Mouse (Mus musculus) forebrain, embryonic 13.5 days (tissue): ENCODE results near the gene Espnl. TPM values are rescaled to one million over a fixed set of nuclear protein-coding genes. Genes with fewer than 3 reads are reported as not detected.
A peak's percentile ranks its signal among the peaks of the same experiment; 100 is the strongest.

Experiments
- ATAC-seq: fragments of 200-750 bp; cut with Nextera tagmentation; 2 replicates; pipeline ENCODE4 v1.8.0; 2017
- H3K27ac ChIP-seq: fragments of 300-500 bp; sonication (generic); 2 replicates; pipeline ENCODE4 v1.5.1; 2015; ENCODE audit warnings: inconsistent platforms, mild to moderate bottlenecking, moderate library complexity
- H3K27me3 ChIP-seq: fragments of 300-500 bp; sonication (generic); 2 replicates; pipeline ENCODE4 v1.6.1; 2015; ENCODE audit warnings: mild to moderate bottlenecking, inconsistent platforms
- H3K36me3 ChIP-seq: fragments of 300-500 bp; sonication (generic); 2 replicates; pipeline ENCODE4 v1.6.1; 2015; ENCODE audit warnings: mild to moderate bottlenecking, inconsistent platforms; ENCODE audit not compliant: poor library complexity, severe bottlenecking
- H3K4me1 ChIP-seq: fragments of 300-500 bp; sonication (generic); 2 replicates; pipeline ENCODE4 v1.6.1; 2015; ENCODE audit warnings: inconsistent platforms
- H3K4me2 ChIP-seq: fragments of 300-500 bp; sonication (generic); 2 replicates; pipeline ENCODE4 v1.6.1; 2015; ENCODE audit warnings: inconsistent platforms, mild to moderate bottlenecking, moderate library complexity
- H3K4me3 ChIP-seq: fragments of 300-500 bp; sonication (generic); 2 replicates; pipeline ENCODE4 v1.5.1; 2015; ENCODE audit warnings: mild to moderate bottlenecking, inconsistent platforms
- H3K9ac ChIP-seq: fragments of 300-500 bp; sonication (generic); 2 replicates; pipeline ENCODE4 v1.6.1; 2015; ENCODE audit warnings: mild to moderate bottlenecking, inconsistent platforms
- H3K9me3 ChIP-seq: fragments of 300-500 bp; sonication (generic); replicated peaks from 2 replicates; pipeline ENCODE4 v1.6.1; 2016; ENCODE audit warnings: inconsistent platforms
- WGBS: fragments of 180-500 bp; shearing (Covaris S2); methylation state at CpG from one replicate; pipeline ENCODE4 v1.1.7; 2015; 5-methylcytosine and 5-hydroxymethylcytosine counted together
- polyA plus RNA-seq: library from polyadenylated mRNA; unstranded; fragments of >200 nt; fragmentation: Nextera tagmentation; extraction: Ambion mirVana; gene quantifications from 2 replicates; pipeline ENCODE4 v1.2.1, GENCODE M21; 2015

The Espnl gene
- polyA plus RNA-seq, 1 experiment from 2014 or later: not detected

DNA sequence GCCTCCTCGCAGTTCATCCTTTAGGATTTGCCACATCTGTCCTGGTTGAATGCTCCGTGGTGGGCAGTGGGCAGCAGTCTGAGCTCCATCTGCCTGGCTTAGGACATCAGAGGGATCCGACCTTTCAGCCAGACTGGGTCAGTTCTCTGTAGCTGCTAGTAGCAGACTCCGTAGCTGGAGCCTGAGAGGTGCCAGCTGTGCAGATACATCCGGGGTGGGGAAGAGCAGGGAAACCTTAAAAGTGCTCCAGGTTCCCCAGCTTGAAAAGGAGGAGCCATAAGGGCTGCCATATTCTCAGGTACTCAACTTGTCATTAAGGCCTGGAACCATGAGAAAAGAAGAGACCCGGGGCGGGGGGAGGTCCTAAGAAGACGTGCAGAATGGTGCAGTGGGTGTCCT is 43.9 kb downstream of the Espnl start:
- ATAC-seq: 0 out of 2 replicates have a peak, but pooled peaks have one; percentile 4
- Histone ChIP-seq H3K4me3 (peak overlapping the region; percentile 42), H3K36me3 (peaks cover 13% of the 10 kb centered on the region), H3K4me2 (peak overlapping the region; percentile 79), H3K4me1 (peaks cover 10% of the 10 kb centered on the region), H3K9me3 (peaks cover 5% of the 10 kb centered on the region; the same call in 1 of the 2 replicates), H3K27me3 (peaks cover 20% of the 10 kb centered on the region), H3K27ac (no peak overlapping the region), H3K9ac (peak overlapping the region; percentile 61; the same call in 1 of the 2 replicates)
- WGBS: 36% methylated on average over 8 of the region's 8 CpGs

GRCm38 (mm10) chr1:91366215-91367108 is 44.6 kb downstream of the Espnl start, which contains the start of gene Erfe:
Erfe (plus strand) TSS chr1:91366430.
- H3K4me2 ChIP-seq: peak within 1 kb of the TSS; percentile 79
- under 1% methylated on average over 68 of the region's 68 CpGs for WGBS

DNA sequence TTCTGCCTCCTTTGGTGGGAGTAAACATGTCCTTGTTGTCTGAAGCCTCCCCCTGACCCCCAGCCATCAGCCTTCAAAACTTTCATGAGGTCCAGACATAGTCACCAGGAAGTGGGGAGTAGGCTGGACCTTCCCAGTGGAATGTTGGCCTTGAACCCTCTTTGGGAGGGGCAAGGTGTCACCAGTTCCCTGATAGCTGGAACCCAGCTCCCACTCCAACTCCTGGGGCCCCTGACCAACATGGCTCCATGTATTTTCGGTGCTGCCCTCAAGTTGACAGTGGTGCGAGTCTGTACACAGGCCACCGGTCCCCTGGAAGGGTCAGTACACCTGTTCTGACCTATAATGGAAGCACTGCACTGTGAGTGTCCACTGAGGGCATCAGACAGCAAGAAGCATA is 45.4 kb downstream of the Espnl start:
- no peak overlapping the region for H3K4me3 ChIP-seq
- H3K36me3 ChIP-seq: peaks cover 27% of the 10 kb centered on the region
- H3K27ac ChIP-seq: no peak overlapping the region
- WGBS: 95% methylated on average over 3 of the region's 3 CpGs
- peaks cover 20% of the 10 kb centered on the region for H3K27me3 ChIP-seq
- ATAC-seq: no peak
- peaks cover 10% of the 10 kb centered on the region for H3K4me1 ChIP-seq
- peaks cover 5% of the 10 kb centered on the region; the same call in 1 of the 2 replicates for H3K9me3 ChIP-seq
- no peak overlapping the region for H3K4me2 ChIP-seq
- no peak overlapping the region for H3K9ac ChIP-seq

More at GRCm38 (mm10) chr1:91366215-91367108, 44.6 kb downstream of the Espnl start, which contains the start of gene Erfe:
- H3K4me3 ChIP-seq: peak within 1 kb of the TSS; percentile 42
- ATAC-seq: peak; percentile 54
- peak within 1 kb of the TSS; percentile 61 for H3K9ac ChIP-seq
- no peak within 1 kb of the TSS for H3K27ac ChIP-seq
- peaks cover 10% of the 10 kb centered on the region for H3K4me1 ChIP-seq
- peaks cover 20% of the 10 kb centered on the region for H3K27me3 ChIP-seq
- H3K9me3 ChIP-seq: peaks cover 5% of the 10 kb centered on the region; the same call in 1 of the 2 replicates
- H3K36me3 ChIP-seq: peaks cover 19% of the 10 kb centered on the region

DNA sequence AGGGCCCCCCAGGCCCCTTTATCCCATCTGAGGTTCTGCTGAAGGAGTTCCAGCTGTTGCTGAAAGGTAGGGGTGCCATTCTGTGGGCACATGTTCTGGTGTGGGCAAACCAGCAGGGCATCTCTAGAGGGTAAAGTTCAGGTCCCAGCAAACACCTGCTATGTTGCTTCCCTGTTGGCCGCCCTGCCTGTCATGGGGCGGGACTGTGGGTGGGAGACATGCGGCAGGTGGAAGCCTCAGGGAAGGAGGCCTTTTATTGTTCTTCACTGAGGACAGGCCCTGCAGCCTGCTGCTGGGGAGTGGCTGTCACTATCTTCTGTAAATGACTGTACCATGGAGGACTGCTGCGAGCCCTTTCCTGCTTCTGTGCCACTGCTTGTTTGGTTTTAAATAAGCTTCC is 47.5 kb downstream of the Espnl start:
- peaks cover 48% of the 10 kb centered on the region for H3K36me3 ChIP-seq
- H3K4me1 ChIP-seq: peaks cover 10% of the 10 kb centered on the region
- no peak overlapping the region for H3K9ac ChIP-seq
- ATAC-seq: no peak
- H3K9me3 ChIP-seq: peaks cover 4% of the 10 kb centered on the region; the same call in 1 of the 2 replicates
- WGBS: 70% methylated on average over 4 of the region's 4 CpGs
- H3K4me2 ChIP-seq: no peak overlapping the region
- H3K4me3 ChIP-seq: no peak overlapping the region
- H3K27me3 ChIP-seq: peaks cover 20% of the 10 kb centered on the region
- no peak overlapping the region for H3K27ac ChIP-seq

- no peak overlapping the region for H3K4me2 ChIP-seq
- H3K27ac ChIP-seq: no peak overlapping the region
- no peak overlapping the region for H3K9ac ChIP-seq
- WGBS: 92% methylated on average over 23 of the region's 23 CpGs
- H3K4me1 ChIP-seq: peaks cover 10% of the 10 kb centered on the region
- H3K36me3 ChIP-seq: peaks cover 55% of the 10 kb centered on the region
- no peaks in the 10 kb centered on the region for H3K9me3 ChIP-seq
- peaks cover 20% of the 10 kb centered on the region for H3K27me3 ChIP-seq
- no peak overlapping the region for H3K4me3 ChIP-seq
- no peak for ATAC-seq
Measured at GRCm38 (mm10) chr1:91370055-91370454, 48.2 kb downstream of the Espnl start.

DNA sequence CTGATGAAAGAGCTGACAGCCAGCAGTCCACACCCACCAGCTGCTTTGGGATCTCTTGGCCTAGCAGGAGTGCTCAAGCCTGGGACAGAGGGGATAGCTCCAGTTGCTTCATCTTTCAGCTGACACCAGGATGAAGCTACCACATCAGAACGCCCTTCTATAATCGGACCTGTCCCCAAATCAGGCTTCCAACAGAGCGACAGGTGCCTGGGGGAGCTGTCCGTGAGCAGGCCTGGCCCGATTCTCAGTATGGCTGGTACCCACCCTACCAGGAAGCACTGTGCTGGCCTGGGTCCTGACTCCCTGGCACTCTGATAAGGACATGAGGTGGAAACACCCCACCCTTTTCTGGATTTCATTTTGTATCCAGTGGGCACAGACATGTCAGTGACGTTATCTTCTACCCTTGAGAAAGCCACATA is 51.5 kb downstream of the Espnl start:
- WGBS: 90% methylated on average over 6 of the region's 6 CpGs
- Histone ChIP-seq H3K9ac (no peak overlapping the region), H3K27me3 (no peaks in the 10 kb centered on the region), H3K27ac (no peak overlapping the region), H3K4me2 (no peak overlapping the region), H3K4me1 (no peaks in the 10 kb centered on the region), H3K9me3 (no peaks in the 10 kb centered on the region), H3K36me3 (peaks cover 89% of the 10 kb centered on the region), H3K4me3 (no peak overlapping the region)
- no peak for ATAC-seq

- Histone ChIP-seq H3K4me2 (no peak overlapping the region), H3K4me3 (no peak overlapping the region), H3K9me3 (no peaks in the 10 kb centered on the region), H3K27ac (no peak overlapping the region), H3K27me3 (no peaks in the 10 kb centered on the region), H3K36me3 (peaks cover 95% of the 10 kb centered on the region), H3K4me1 (no peaks in the 10 kb centered on the region), H3K9ac (no peak overlapping the region)
- peak; percentile 67; the same call in 1 of the 2 replicates for ATAC-seq
- WGBS: 61% methylated on average over 7 of the region's 7 CpGs
Measured at GRCm38 (mm10) chr1:91380453-91381090, 58.7 kb downstream of the Espnl start.

DNA sequence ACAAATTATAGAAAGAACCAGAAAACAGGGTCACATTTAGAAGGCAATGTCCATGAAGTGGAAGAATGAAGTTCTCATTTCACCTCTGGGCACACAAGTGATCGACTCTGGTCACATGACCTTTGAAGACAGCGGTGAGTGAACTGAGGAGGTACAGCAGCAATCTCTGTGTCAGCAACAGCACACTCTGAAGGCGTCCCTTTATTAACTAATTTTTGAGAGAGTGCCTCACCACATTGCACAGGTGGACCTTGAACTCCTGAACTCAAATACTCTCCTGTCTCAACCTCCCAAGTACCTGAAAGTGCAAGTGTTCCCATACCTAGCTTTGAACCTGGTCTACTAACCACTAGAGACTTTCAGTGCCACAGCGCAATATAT is 59.2 kb downstream of the Espnl start:
- no peaks in the 10 kb centered on the region for H3K4me1 ChIP-seq
- H3K27ac ChIP-seq: no peak overlapping the region
- H3K36me3 ChIP-seq: peaks cover 94% of the 10 kb centered on the region
- H3K4me3 ChIP-seq: no peak overlapping the region
- 92% methylated on average over 4 of the region's 4 CpGs for WGBS
- H3K4me2 ChIP-seq: no peak overlapping the region
- no peak for ATAC-seq
- no peaks in the 10 kb centered on the region for H3K9me3 ChIP-seq
- H3K9ac ChIP-seq: no peak overlapping the region
- no peaks in the 10 kb centered on the region for H3K27me3 ChIP-seq

DNA sequence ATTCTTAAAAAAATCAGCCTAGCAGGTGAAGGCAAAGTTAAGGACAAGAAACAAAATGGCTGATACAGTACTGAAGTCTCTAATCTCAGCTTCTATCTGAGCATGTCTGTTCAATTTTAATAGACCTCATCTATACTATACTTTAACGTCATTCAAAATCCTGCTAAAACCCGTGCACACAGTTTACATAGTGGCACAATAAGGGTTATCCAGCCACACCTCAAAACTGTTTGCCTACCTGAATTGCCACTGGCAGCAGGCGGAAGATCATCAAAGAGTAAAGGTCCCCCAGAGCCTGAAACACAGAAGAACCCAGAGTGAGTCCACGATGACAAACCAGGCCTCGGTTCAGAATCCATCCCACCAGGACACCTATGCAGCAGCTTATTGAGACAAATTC is 68.5 kb downstream of the Espnl start:
- Histone ChIP-seq H3K27ac (no peak overlapping the region), H3K27me3 (no peaks in the 10 kb centered on the region), H3K4me2 (no peak overlapping the region), H3K9me3 (no peaks in the 10 kb centered on the region), H3K9ac (no peak overlapping the region), H3K4me3 (no peak overlapping the region), H3K4me1 (peaks cover 8% of the 10 kb centered on the region; the same call in 1 of the 2 replicates), H3K36me3 (peaks cover 86% of the 10 kb centered on the region)
- no peak for ATAC-seq
- 93% methylated on average over 5 of the region's 5 CpGs for WGBS

GRCm38 (mm10) chr1:91397927-91398259 is 76.0 kb downstream of the Espnl start:
- WGBS: 2% methylated on average over 12 of the region's 12 CpGs
- ATAC-seq: no peak
- peak overlapping the region; percentile 96 for H3K4me2 ChIP-seq

More at GRCm38 (mm10) chr1:91397927-91398259, 76.0 kb downstream of the Espnl start:
- Histone ChIP-seq H3K9ac (peak overlapping the region; percentile 89), H3K9me3 (no peaks in the 10 kb centered on the region), H3K27ac (peak overlapping the region; percentile 84), H3K4me3 (peak overlapping the region; percentile 86), H3K4me1 (peaks cover 29% of the 10 kb centered on the region), H3K27me3 (no peaks in the 10 kb centered on the region), H3K36me3 (peaks cover 27% of the 10 kb centered on the region)
